Mouse (Mus musculus): ENCODE measurements at regions not wholly inside any gene's neighbourhood (a gene's known extent, or its start where the extent isn't known, plus 50 kb on each side); places are given as distances from the start of the nearest gene placed in this dataset.

GRCm38 (mm10) chr19:18444324-18444723, 187.3 kb downstream of the Ostf1 start:
- Histone ChIP-seq H3K4me2 (replicated peaks) (no peak overlapping the region), H3K4me1 (no peaks in the 10 kb centered on the region), H3K27me3 (no peaks in the 10 kb centered on the region), H3K9me3 (replicated peaks) (no peaks in the 10 kb centered on the region), H3K4me3 (replicated peaks) (no peak overlapping the region), H3K9ac (no peak overlapping the region), H3K36me3 (no peaks in the 10 kb centered on the region), H3K27ac (replicated peaks) (no peak overlapping the region)
- WGBS: 70% methylated on average over 2 of the region's 2 CpGs
- no peak for ATAC-seq (ENCODE audit: insufficient number of reproducible peaks, low FRiP score, low TSS enrichment, low read depth)

GRCm38 (mm10) chr19:18436351-18436750, 195.3 kb downstream of the Ostf1 start:
- ATAC-seq (ENCODE audit: insufficient number of reproducible peaks, low FRiP score, low TSS enrichment, low read depth): no peak

GRCm38 (mm10) chr19:18420381-18420785, 211.2 kb downstream of the Ostf1 start:
- ATAC-seq (ENCODE audit: insufficient number of reproducible peaks, low FRiP score, low TSS enrichment, low read depth): peak; percentile 57; the same call in 1 of the 2 replicates
- Histone ChIP-seq H3K4me2 (replicated peaks) (no peak overlapping the region), H3K27me3 (no peaks in the 10 kb centered on the region), H3K9ac (no peak overlapping the region), H3K4me1 (peaks cover 3% of the 10 kb centered on the region; the same call in 1 of the 2 replicates), H3K4me3 (replicated peaks) (no peak overlapping the region), H3K9me3 (replicated peaks) (no peaks in the 10 kb centered on the region), H3K36me3 (no peaks in the 10 kb centered on the region), H3K27ac (replicated peaks) (no peak overlapping the region)
- 19% methylated on average over 9 of the region's 9 CpGs for WGBS

More at GRCm38 (mm10) chr19:18436351-18436750, 195.3 kb downstream of the Ostf1 start:
- WGBS: 34% methylated on average over 3 of the region's 3 CpGs
- no peaks in the 10 kb centered on the region for H3K36me3 ChIP-seq
- H3K9me3 ChIP-seq (replicated peaks): no peaks in the 10 kb centered on the region
- H3K27ac ChIP-seq (replicated peaks): no peak overlapping the region
- H3K4me2 ChIP-seq (replicated peaks): no peak overlapping the region
- no peaks in the 10 kb centered on the region for H3K27me3 ChIP-seq
- no peaks in the 10 kb centered on the region for H3K4me1 ChIP-seq
- no peak overlapping the region for H3K9ac ChIP-seq
- H3K4me3 ChIP-seq (replicated peaks): no peak overlapping the region

GRCm38 (mm10) chr19:18418548-18418947, 213.1 kb downstream of the Ostf1 start:
- Histone ChIP-seq H3K4me2 (replicated peaks) (no peak overlapping the region), H3K9ac (no peak overlapping the region), H3K36me3 (no peaks in the 10 kb centered on the region), H3K4me3 (replicated peaks) (no peak overlapping the region), H3K9me3 (replicated peaks) (no peaks in the 10 kb centered on the region), H3K4me1 (peaks cover 3% of the 10 kb centered on the region; the same call in 1 of the 2 replicates), H3K27ac (replicated peaks) (no peak overlapping the region), H3K27me3 (no peaks in the 10 kb centered on the region)
- no peak for ATAC-seq (ENCODE audit: insufficient number of reproducible peaks, low FRiP score, low TSS enrichment, low read depth)
- WGBS: 83% methylated on average over 6 of the region's 6 CpGs

- Histone ChIP-seq H3K4me1 (no peaks in the 10 kb centered on the region), H3K9me3 (replicated peaks) (no peaks in the 10 kb centered on the region), H3K27me3 (no peaks in the 10 kb centered on the region), H3K36me3 (no peaks in the 10 kb centered on the region), H3K4me3 (replicated peaks) (no peak overlapping the region), H3K27ac (replicated peaks) (no peak overlapping the region), H3K4me2 (replicated peaks) (no peak overlapping the region), H3K9ac (no peak overlapping the region)
- 50% methylated on average over 4 of the region's 4 CpGs for WGBS
- no peak for ATAC-seq (ENCODE audit: insufficient number of reproducible peaks, low FRiP score, low TSS enrichment, low read depth)
Observed at GRCm38 (mm10) chr19:18377466-18378089, 254.0 kb downstream of the Ostf1 start.

GRCm38 (mm10) chr19:18368612-18369011, 263.0 kb downstream of the Ostf1 start:
- Histone ChIP-seq H3K36me3 (no peaks in the 10 kb centered on the region), H3K9me3 (replicated peaks) (no peaks in the 10 kb centered on the region), H3K4me3 (replicated peaks) (no peak overlapping the region), H3K4me1 (no peaks in the 10 kb centered on the region), H3K4me2 (replicated peaks) (no peak overlapping the region), H3K27me3 (no peaks in the 10 kb centered on the region), H3K27ac (replicated peaks) (no peak overlapping the region), H3K9ac (no peak overlapping the region)
- ATAC-seq (ENCODE audit: insufficient number of reproducible peaks, low FRiP score, low TSS enrichment, low read depth): no peak
- WGBS: 86% methylated on average over 6 of the region's 6 CpGs

- Histone ChIP-seq H3K4me2 (replicated peaks) (no peak overlapping the region), H3K9ac (no peak overlapping the region), H3K9me3 (replicated peaks) (no peaks in the 10 kb centered on the region), H3K4me3 (replicated peaks) (no peak overlapping the region), H3K27me3 (no peaks in the 10 kb centered on the region), H3K36me3 (no peaks in the 10 kb centered on the region), H3K27ac (replicated peaks) (no peak overlapping the region), H3K4me1 (no peaks in the 10 kb centered on the region)
- 77% methylated on average over 3 of the region's 3 CpGs for WGBS
- ATAC-seq (ENCODE audit: insufficient number of reproducible peaks, low FRiP score, low TSS enrichment, low read depth): no peak
Observed at GRCm38 (mm10) chr19:18353960-18354359, 277.7 kb downstream of the Ostf1 start.

GRCm38 (mm10) chr19:18345735-18346134, 285.9 kb downstream of the Ostf1 start:
- ATAC-seq (ENCODE audit: insufficient number of reproducible peaks, low FRiP score, low TSS enrichment, low read depth): no peak
- no peaks in the 10 kb centered on the region for H3K9me3 ChIP-seq (replicated peaks)
- H3K27ac ChIP-seq (replicated peaks): no peak overlapping the region
- H3K27me3 ChIP-seq: no peaks in the 10 kb centered on the region
- H3K4me3 ChIP-seq (replicated peaks): no peak overlapping the region
- H3K4me1 ChIP-seq: peaks cover 4% of the 10 kb centered on the region; the same call in 1 of the 2 replicates
- H3K9ac ChIP-seq: no peak overlapping the region
- H3K4me2 ChIP-seq (replicated peaks): no peak overlapping the region
- H3K36me3 ChIP-seq: no peaks in the 10 kb centered on the region
- WGBS: 77% methylated on average over 2 of the region's 2 CpGs

GRCm38 (mm10) chr19:18343647-18344046, 288.0 kb downstream of the Ostf1 start:
- H3K9me3 ChIP-seq (replicated peaks): no peaks in the 10 kb centered on the region
- H3K9ac ChIP-seq: no peak overlapping the region
- ATAC-seq (ENCODE audit: insufficient number of reproducible peaks, low FRiP score, low TSS enrichment, low read depth): no peak
- H3K4me3 ChIP-seq (replicated peaks): no peak overlapping the region
- H3K27me3 ChIP-seq: no peaks in the 10 kb centered on the region
- no peak overlapping the region for H3K27ac ChIP-seq (replicated peaks)
- no peak overlapping the region for H3K4me2 ChIP-seq (replicated peaks)
- H3K36me3 ChIP-seq: no peaks in the 10 kb centered on the region
- H3K4me1 ChIP-seq: peaks cover 4% of the 10 kb centered on the region; the same call in 1 of the 2 replicates

GRCm38 (mm10) chr19:18343003-18343402, 288.6 kb downstream of the Ostf1 start:
- Histone ChIP-seq H3K4me2 (replicated peaks) (no peak overlapping the region), H3K9me3 (replicated peaks) (no peaks in the 10 kb centered on the region), H3K9ac (no peak overlapping the region), H3K27me3 (no peaks in the 10 kb centered on the region), H3K4me3 (replicated peaks) (no peak overlapping the region), H3K27ac (replicated peaks) (peak overlapping the region; percentile 3; the same call in 1 of the 2 replicates), H3K4me1 (peaks cover 4% of the 10 kb centered on the region; the same call in 1 of the 2 replicates), H3K36me3 (no peaks in the 10 kb centered on the region)
- ATAC-seq (ENCODE audit: insufficient number of reproducible peaks, low FRiP score, low TSS enrichment, low read depth): 0 out of 2 replicates have a peak, but pooled peaks have one; percentile 47
- 41% methylated on average over 1 of the region's 1 CpGs for WGBS

- H3K4me3 ChIP-seq (replicated peaks): no peak overlapping the region
- no peak for ATAC-seq (ENCODE audit: insufficient number of reproducible peaks, low FRiP score, low TSS enrichment, low read depth)
- no peak overlapping the region for H3K27ac ChIP-seq (replicated peaks)
- H3K9me3 ChIP-seq (replicated peaks): no peaks in the 10 kb centered on the region
- WGBS: 89% methylated on average over 7 of the region's 7 CpGs
- H3K27me3 ChIP-seq: no peaks in the 10 kb centered on the region
- H3K4me2 ChIP-seq (replicated peaks): no peak overlapping the region
- H3K9ac ChIP-seq: no peak overlapping the region
- peaks cover 4% of the 10 kb centered on the region; the same call in 1 of the 2 replicates for H3K4me1 ChIP-seq
- H3K36me3 ChIP-seq: no peaks in the 10 kb centered on the region
Observed at GRCm38 (mm10) chr19:18337819-18338555, 293.6 kb downstream of the Ostf1 start.

Measured in embryonic facial prominence, embryonic 15.5 days (tissue).